Mouse (Mus musculus) CD4-positive, CD25-positive, alpha-beta regulatory T cell (primary cell): ENCODE data around the gene Mycs. TPM values are rescaled to one million over a fixed set of nuclear protein-coding genes. Genes with fewer than 3 reads are reported as not detected.

ENCODE experiments used
- polyA plus RNA-seq: library from polyadenylated mRNA; unstranded; fragments of 100-300 nt; shearing (Covaris generic); gene quantifications from one replicate; pipeline ENCODE4 v1.2.1, GENCODE M21; 2017

The Mycs gene
- not detected for polyA plus RNA-seq

GRCm38 (mm10) chrX:5469165-5469564 lies at the start of gene Mycs:
TSS of gene Mycs (minus strand) at chrX:5469265.

Other genes with a start within 250 kb of the Mycs start
- not detected for gene Btbd35f7, start 199.8 kb upstream of the Mycs start, polyA plus RNA-seq